Mouse (Mus musculus) stomach, embryonic 14.5 days (tissue): ENCODE results near the gene Col6a4. TPM values are rescaled to one million over a fixed set of nuclear protein-coding genes. Genes with fewer than 3 reads are reported as not detected.
A peak's percentile ranks its signal among the peaks of the same experiment; 100 is the strongest.

ENCODE experiments used
- ATAC-seq: fragments of 200-750 bp; cut with Nextera tagmentation; 2 replicates; pipeline ENCODE4 v1.8.0; 2017; ENCODE audit warnings: low read depth, moderate TSS enrichment; ENCODE audit not compliant: insufficient number of reproducible peaks, insufficient read depth, low FRiP score
- H3K27ac ChIP-seq: fragments of 300-500 bp; sonication (generic); 2 replicates; pipeline ENCODE4 v1.5.1; 2014; ENCODE audit warnings: mild to moderate bottlenecking, low read length, moderate library complexity, mixed read lengths
- H3K27me3 ChIP-seq: fragments of 300-500 bp; sonication (generic); 2 replicates; pipeline ENCODE4 v1.6.1; 2014; ENCODE audit warnings: low read length, control low read depth, mixed read lengths; ENCODE audit not compliant: control insufficient read depth, insufficient read depth
- H3K36me3 ChIP-seq: fragments of 300-500 bp; sonication (generic); 2 replicates; pipeline ENCODE4 v1.6.1; 2014; ENCODE audit warnings: mild to moderate bottlenecking, control low read depth, low read length, moderate library complexity, mixed read lengths; ENCODE audit not compliant: control insufficient read depth, insufficient read depth
- H3K4me1 ChIP-seq: fragments of 300-500 bp; sonication (generic); 2 replicates; pipeline ENCODE4 v1.6.1; 2014; ENCODE audit warnings: low read length, control low read depth, mixed read lengths; ENCODE audit not compliant: control insufficient read depth, insufficient read depth
- H3K4me2 ChIP-seq: fragments of 300-500 bp; sonication (generic); replicated peaks from 2 replicates; pipeline ENCODE4 v1.6.1; 2014; ENCODE audit warnings: low read depth, low read length, control low read depth
- H3K4me3 ChIP-seq: fragments of 300-500 bp; sonication (generic); 2 replicates; pipeline ENCODE4 v1.5.1; 2014; ENCODE audit warnings: low read depth, low read length, control low read depth
- H3K9ac ChIP-seq: fragments of 300-500 bp; sonication (generic); replicated peaks from 2 replicates; pipeline ENCODE4 v1.6.1; 2014; ENCODE audit warnings: low read depth, mild to moderate bottlenecking, control low read depth, low read length, moderate library complexity, mixed read lengths
- H3K9me3 ChIP-seq: fragments of 300-500 bp; sonication (generic); 2 replicates; pipeline ENCODE4 v1.6.1; 2016; ENCODE audit warnings: low read depth, low read length, control low read depth; ENCODE audit not compliant: control insufficient read depth
- WGBS: fragments of 180-500 bp; shearing (Covaris S2); extraction: QIAGEN DNeasy Blood & Tissue Kit; methylation state at CpG from one replicate; pipeline ENCODE4 v1.1.7; 2014; 5-methylcytosine and 5-hydroxymethylcytosine counted together
- polyA plus RNA-seq: library from polyadenylated mRNA; unstranded; fragments of >200 nt; fragmentation: Nextera tagmentation; extraction: Ambion mirVana; gene quantifications from 2 replicates; pipeline ENCODE4 v1.2.1, GENCODE M21; 2014

Gene Col6a4
- polyA plus RNA-seq, 1 experiment from 2014 or later, result 22.3 TPM

DNA sequence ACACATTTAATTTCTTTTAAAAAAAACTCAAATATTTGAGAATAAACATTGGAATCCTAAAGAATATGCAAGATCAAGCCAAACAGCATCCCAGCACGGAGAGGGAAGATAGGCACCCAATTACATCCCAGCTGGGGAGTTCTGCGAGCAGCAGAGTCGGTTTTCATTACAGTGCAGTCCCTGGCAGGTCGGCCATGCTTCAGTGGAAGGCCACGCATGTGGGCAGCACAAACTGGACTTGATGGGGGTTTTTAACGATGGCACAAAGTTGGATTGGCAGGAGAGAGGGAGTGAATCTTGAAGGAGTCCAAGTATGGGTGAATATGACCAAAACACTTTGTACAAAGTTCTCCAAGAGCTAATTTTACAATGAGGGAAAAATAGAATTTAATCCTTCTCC is 106.5 kb downstream of the Col6a4 start:
- H3K9me3 ChIP-seq, result no peaks in the 10 kb centered on the region
- no peak for ATAC-seq
- H3K4me3 ChIP-seq, result no peak overlapping the region
- no peak overlapping the region for H3K4me2 ChIP-seq
- H3K36me3 ChIP-seq, result no peaks in the 10 kb centered on the region
- WGBS, result 74% methylated on average over 6 of the region's 6 CpGs
- no peak overlapping the region for H3K27ac ChIP-seq
- H3K27me3 ChIP-seq, result no peaks in the 10 kb centered on the region
- no peaks in the 10 kb centered on the region for H3K4me1 ChIP-seq
- H3K9ac ChIP-seq, result no peak overlapping the region

- H3K4me1 ChIP-seq, result no peaks in the 10 kb centered on the region
- WGBS, result 89% methylated on average over 6 of the region's 6 CpGs
- no peak overlapping the region for H3K27ac ChIP-seq
- no peaks in the 10 kb centered on the region for H3K36me3 ChIP-seq
- no peaks in the 10 kb centered on the region for H3K9me3 ChIP-seq
- H3K4me2 ChIP-seq, result no peak overlapping the region
- no peak overlapping the region for H3K9ac ChIP-seq
- no peak for ATAC-seq
- no peaks in the 10 kb centered on the region for H3K27me3 ChIP-seq
- H3K4me3 ChIP-seq, result no peak overlapping the region
Observed at GRCm38 (mm10) chr9:105989468-105989867, 107.1 kb downstream of the Col6a4 start.

GRCm38 (mm10) chr9:105988096-105988495 is 108.5 kb downstream of the Col6a4 start:
- H3K9ac ChIP-seq, result no peak overlapping the region
- H3K9me3 ChIP-seq, result no peaks in the 10 kb centered on the region
- ATAC-seq, result no peak
- no peaks in the 10 kb centered on the region for H3K4me1 ChIP-seq
- H3K4me2 ChIP-seq, result no peak overlapping the region
- no peak overlapping the region for H3K4me3 ChIP-seq
- WGBS, result 71% methylated on average over 8 of the region's 8 CpGs
- H3K36me3 ChIP-seq, result no peaks in the 10 kb centered on the region
- no peaks in the 10 kb centered on the region for H3K27me3 ChIP-seq
- no peak overlapping the region for H3K27ac ChIP-seq

DNA sequence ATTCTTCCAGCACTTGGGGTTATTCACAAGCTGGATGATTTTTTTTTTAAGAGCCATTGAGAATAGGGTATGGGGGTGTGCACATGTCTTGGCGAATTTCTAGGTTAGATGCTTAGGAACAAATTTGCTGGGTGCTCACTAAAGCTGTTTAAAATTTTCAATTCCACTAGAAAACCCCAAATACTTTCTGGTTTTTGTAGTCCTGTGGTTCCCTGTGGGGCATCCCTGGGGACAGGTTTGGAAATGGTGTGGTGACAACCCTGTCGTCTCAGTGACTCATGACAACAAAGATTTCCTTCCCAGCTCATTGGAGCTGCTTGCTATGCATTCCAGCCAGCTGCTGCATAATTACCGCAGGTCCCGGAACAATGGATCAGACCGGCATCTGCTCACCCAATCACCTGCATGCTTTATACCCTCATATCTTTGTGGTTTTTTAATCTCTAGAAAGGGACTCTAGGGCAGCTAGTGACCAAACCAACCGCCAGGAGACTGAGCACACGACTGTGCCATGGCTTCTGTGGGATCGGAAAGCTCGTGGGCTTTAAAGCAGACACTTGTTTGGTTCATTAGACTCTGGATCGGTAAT is 111.6 kb downstream of the Col6a4 start:
- H3K4me2 ChIP-seq, result no peak overlapping the region
- H3K4me3 ChIP-seq, result no peak overlapping the region
- no peak for ATAC-seq
- no peaks in the 10 kb centered on the region for H3K9me3 ChIP-seq
- H3K27me3 ChIP-seq, result no peaks in the 10 kb centered on the region
- no peak overlapping the region for H3K27ac ChIP-seq
- 45% methylated on average over 10 of the region's 10 CpGs for WGBS
- no peak overlapping the region for H3K9ac ChIP-seq
- H3K36me3 ChIP-seq, result no peaks in the 10 kb centered on the region
- no peaks in the 10 kb centered on the region for H3K4me1 ChIP-seq

DNA sequence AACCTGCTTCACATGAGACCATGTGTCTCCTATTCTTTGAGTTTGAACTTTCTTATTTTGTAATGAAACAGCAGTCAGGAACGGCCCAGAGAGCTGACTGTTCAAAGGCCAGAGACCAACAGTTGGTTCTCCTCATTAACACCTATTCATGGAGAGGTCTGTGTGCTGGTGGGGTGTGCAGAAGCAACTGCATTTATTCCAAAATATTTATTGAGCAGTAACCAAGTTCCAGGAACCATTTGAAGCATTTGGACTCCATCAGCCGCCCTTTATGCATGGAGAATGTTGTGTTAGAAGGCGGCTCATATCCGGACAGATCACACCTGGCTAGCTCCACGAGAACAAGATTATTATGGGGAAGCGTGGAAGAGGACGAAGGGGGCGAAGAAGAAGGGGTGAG is 118.1 kb downstream of the Col6a4 start:
- Histone ChIP-seq H3K27ac (no peak overlapping the region), H3K27me3 (no peaks in the 10 kb centered on the region), H3K4me1 (no peaks in the 10 kb centered on the region), H3K36me3 (no peaks in the 10 kb centered on the region), H3K9me3 (no peaks in the 10 kb centered on the region), H3K4me2 (no peak overlapping the region), H3K9ac (no peak overlapping the region), H3K4me3 (no peak overlapping the region)
- WGBS, result 76% methylated on average over 8 of the region's 8 CpGs
- peak; percentile 10; the same call in 1 of the 2 replicates for ATAC-seq

- Histone ChIP-seq H3K4me1 (no peaks in the 10 kb centered on the region), H3K27me3 (no peaks in the 10 kb centered on the region), H3K9me3 (no peaks in the 10 kb centered on the region), H3K4me2 (no peak overlapping the region), H3K36me3 (no peaks in the 10 kb centered on the region), H3K27ac (no peak overlapping the region), H3K9ac (no peak overlapping the region), H3K4me3 (no peak overlapping the region)
- no peak for ATAC-seq
- WGBS, result 20% methylated on average over 13 of the region's 13 CpGs
Observed at GRCm38 (mm10) chr9:105976871-105977270, 119.7 kb downstream of the Col6a4 start.

DNA sequence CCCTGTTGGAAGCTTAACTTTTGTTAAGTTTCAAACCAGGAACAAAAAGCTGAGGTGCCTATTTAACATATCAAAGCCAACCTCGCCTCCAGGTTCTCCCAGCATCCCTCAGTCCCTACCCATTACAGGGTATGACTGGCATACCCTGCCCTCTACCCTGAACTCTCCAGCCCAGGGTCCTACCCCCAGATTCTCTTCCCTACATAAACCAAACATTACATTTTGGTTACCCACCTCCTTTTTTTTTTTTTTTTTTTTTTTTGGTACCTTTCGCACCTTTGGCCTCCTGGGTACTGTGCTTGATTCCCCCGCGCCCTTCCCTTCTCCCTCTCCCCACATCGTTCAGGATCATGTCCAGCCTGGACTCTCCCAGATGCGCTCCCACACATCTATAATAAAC is 120.3 kb downstream of the Col6a4 start:
- 45% methylated on average over 6 of the region's 6 CpGs for WGBS
- no peak overlapping the region for H3K4me2 ChIP-seq

DNA sequence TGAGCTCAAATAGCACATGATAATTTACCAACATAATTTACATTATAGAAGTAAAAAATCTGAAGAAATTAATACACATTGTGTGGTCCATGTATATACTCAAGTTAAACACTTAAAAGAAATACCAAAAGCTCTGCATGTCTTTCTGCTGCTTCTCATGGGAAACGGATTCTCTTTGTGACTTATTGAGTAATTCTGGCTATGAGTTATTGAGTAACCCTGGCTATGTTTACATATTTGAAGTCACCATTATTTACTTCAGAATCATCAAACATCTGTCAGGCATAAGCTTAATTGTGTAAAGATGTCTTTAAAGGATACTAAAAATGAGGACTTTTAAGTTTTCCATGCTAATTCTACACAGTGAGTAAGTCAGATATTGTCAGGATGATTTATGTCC is 122.8 kb downstream of the Col6a4 start:
- H3K4me2 ChIP-seq, result no peak overlapping the region

More for the DNA sequence above, 120.3 kb downstream of the Col6a4 start:
- H3K4me3 ChIP-seq, result no peak overlapping the region
- no peaks in the 10 kb centered on the region for H3K9me3 ChIP-seq
- no peak overlapping the region for H3K9ac ChIP-seq
- H3K27ac ChIP-seq, result no peak overlapping the region
- H3K4me1 ChIP-seq, result no peaks in the 10 kb centered on the region
- ATAC-seq, result no peak
- H3K27me3 ChIP-seq, result no peaks in the 10 kb centered on the region
- no peaks in the 10 kb centered on the region for H3K36me3 ChIP-seq

GRCm38 (mm10) chr9:105972031-105972430 is 124.6 kb downstream of the Col6a4 start:
- Histone ChIP-seq H3K9me3 (no peaks in the 10 kb centered on the region), H3K4me2 (no peak overlapping the region), H3K36me3 (no peaks in the 10 kb centered on the region), H3K27me3 (no peaks in the 10 kb centered on the region), H3K9ac (no peak overlapping the region), H3K27ac (no peak overlapping the region), H3K4me3 (no peak overlapping the region), H3K4me1 (0 out of 2 replicates have a peak, but pooled peaks cover 4% of the 10 kb centered on the region)
- ATAC-seq, result no peak
- WGBS, result 95% methylated on average over 3 of the region's 3 CpGs

More for the DNA sequence above, 122.8 kb downstream of the Col6a4 start:
- Histone ChIP-seq H3K4me3 (no peak overlapping the region), H3K9me3 (no peaks in the 10 kb centered on the region), H3K4me1 (0 out of 2 replicates have a peak, but pooled peaks cover 4% of the 10 kb centered on the region), H3K36me3 (no peaks in the 10 kb centered on the region), H3K27ac (no peak overlapping the region), H3K9ac (no peak overlapping the region), H3K27me3 (no peaks in the 10 kb centered on the region)
- peak; percentile 33; the same call in 1 of the 2 replicates for ATAC-seq
- 22% methylated on average over 1 of the region's 1 CpGs for WGBS
